Comparison of ENCODE assay signal across 8 mouse cellular contexts in genomic region chr7:132317036-132317541, GRCm38 (mm10). TPM values are rescaled to one million over a fixed set of nuclear protein-coding genes. Genes with fewer than 3 reads are reported as not detected.
DNase-seq lines count a peak whose midpoint lies in the region; ATAC-seq and TF ChIP-seq lines count a peak whose summit lies in the region.

Gene Chst15, minus strand, starts transcription at chr7:132317228.

- peak within 1 kb of the TSS; percentile 91 for H3K27ac ChIP-seq in embryonic facial prominence, embryonic 13.5 days
- H3K27ac ChIP-seq in heart, embryonic 16.5 days (ENCODE audit: low read length): peak within 1 kb of the TSS; percentile 68
- H3K27ac ChIP-seq in liver, embryonic 14.5 days: no peak within 1 kb of the TSS
- peak within 1 kb of the TSS; percentile 97 for H3K27ac ChIP-seq in stomach, postnatal 0 days (replicated peaks)

- peak; percentile 75 for ATAC-seq in embryonic facial prominence, embryonic 13.5 days (ENCODE audit: insufficient number of reproducible peaks, insufficient read depth, low FRiP score, low TSS enrichment, low read depth)
- ATAC-seq in heart, embryonic 16.5 days (replicated peaks; ENCODE audit: extremely low read depth, insufficient read depth, low FRiP score): peak; percentile 26
- ATAC-seq in liver, embryonic 14.5 days (ENCODE audit: insufficient read depth): peak; percentile 49; the same call in 1 of the 2 replicates
- peak; percentile 61 for ATAC-seq in stomach, postnatal 0 days (ENCODE audit: low FRiP score, low TSS enrichment)

- H3K36me3 ChIP-seq in embryonic facial prominence, embryonic 13.5 days: no peaks in the 10 kb centered on the region
- H3K36me3 ChIP-seq in heart, embryonic 16.5 days (ENCODE audit: control insufficient read depth, insufficient read depth): no peaks in the 10 kb centered on the region
- no peaks in the 10 kb centered on the region for H3K36me3 ChIP-seq in liver, embryonic 14.5 days (replicated peaks; ENCODE audit: control insufficient read depth, insufficient read depth, low read depth)
- no peaks in the 10 kb centered on the region for H3K36me3 ChIP-seq in stomach, postnatal 0 days (ENCODE audit: control insufficient read depth, insufficient read depth, low read length)

- under 1% methylated on average over 34 of the region's 34 CpGs for WGBS in embryonic facial prominence, embryonic 13.5 days
- 1% methylated on average over 34 of the region's 34 CpGs for WGBS in heart, embryonic 16.5 days
- WGBS in liver, embryonic 14.5 days (ENCODE audit: insufficient replicate concordance): 0% methylated on average over 34 of the region's 34 CpGs
- 0% methylated on average over 34 of the region's 34 CpGs for WGBS in stomach, postnatal 0 days

- peaks cover 51% of the 10 kb centered on the region for H3K4me1 ChIP-seq in embryonic facial prominence, embryonic 13.5 days
- peaks cover 9% of the 10 kb centered on the region for H3K4me1 ChIP-seq in heart, embryonic 16.5 days (ENCODE audit: control insufficient read depth, insufficient read depth, low read length)
- no peaks in the 10 kb centered on the region for H3K4me1 ChIP-seq in liver, embryonic 14.5 days (replicated peaks; ENCODE audit: control insufficient read depth in 2 of 2, insufficient read depth in 2 of 2, low read length in 1 of 2)
- H3K4me1 ChIP-seq in stomach, postnatal 0 days (replicated peaks; ENCODE audit: control insufficient read depth, insufficient read depth): peaks cover 3% of the 10 kb centered on the region; the same call in 1 of the 2 replicates

- peak within 1 kb of the TSS; percentile 68 for H3K4me3 ChIP-seq in embryonic facial prominence, embryonic 13.5 days
- H3K4me3 ChIP-seq in heart, embryonic 16.5 days (ENCODE audit: low read length): peak within 1 kb of the TSS; percentile 76
- H3K4me3 ChIP-seq in liver, embryonic 14.5 days (ENCODE audit: insufficient read depth in 1 of 2, low read depth in 2 of 2, low read length in 2 of 2): peak within 1 kb of the TSS; percentile 51 to 65
- H3K4me3 ChIP-seq in stomach, postnatal 0 days (ENCODE audit: low read depth, low read length): peak within 1 kb of the TSS; percentile 90

- peak within 1 kb of the TSS; percentile 93 for H3K4me2 ChIP-seq in embryonic facial prominence, embryonic 13.5 days
- H3K4me2 ChIP-seq in heart, embryonic 16.5 days (ENCODE audit: low read depth, low read length): peak within 1 kb of the TSS; percentile 99
- peak within 1 kb of the TSS; percentile 84 for H3K4me2 ChIP-seq in liver, embryonic 14.5 days (ENCODE audit: low read depth)
- H3K4me2 ChIP-seq in stomach, postnatal 0 days (replicated peaks; ENCODE audit: low read depth): peak within 1 kb of the TSS; percentile 91

- no peaks in the 10 kb centered on the region; the same call in none of the 2 replicates for H3K27me3 ChIP-seq in embryonic facial prominence, embryonic 13.5 days
- H3K27me3 ChIP-seq in heart, embryonic 16.5 days (ENCODE audit: control insufficient read depth, insufficient read depth, low read length): no peaks in the 10 kb centered on the region
- peaks cover 14% of the 10 kb centered on the region for H3K27me3 ChIP-seq in liver, embryonic 14.5 days (ENCODE audit: control insufficient read depth, insufficient read depth, low read length)
- H3K27me3 ChIP-seq in stomach, postnatal 0 days (ENCODE audit: control insufficient read depth, insufficient read depth, low read length): no peaks in the 10 kb centered on the region

- peak; percentile 87 for DNase-seq in A20 (ENCODE audit: low read depth, low spot score)
- peak; percentile 58 for DNase-seq in adrenal gland, adult 8-10 months
- DNase-seq in kidney, postnatal 25 days: peak; percentile 79 to 92
- no peak for DNase-seq in liver, embryonic 14.5 days (ENCODE audit: low read depth in 3 of 3, low spot score in 3 of 3)
- peak; percentile 58 to 82 for DNase-seq in natural killer cell, adult 2 months (ENCODE audit: low spot score in 2 of 2)
- DNase-seq in stomach, postnatal 0 days (ENCODE audit: low spot score): peak; percentile 73

- no peak for TF ChIP-seq EP300 in liver, embryonic 14.5 days (IDR thresholded peaks at IDR 0.05; ENCODE audit: low read depth)
- TF ChIP-seq EP300 in stomach, postnatal 0 days (optimal IDR thresholded peaks at IDR 0.05): no peak

- no peak for TF ChIP-seq CTCF in liver, embryonic 14.5 days (IDR thresholded peaks at IDR 0.05; ENCODE audit: low read depth)
- TF ChIP-seq CTCF in stomach, postnatal 0 days (IDR thresholded peaks at IDR 0.05; ENCODE audit: low read depth): peak; percentile 47

- H3K9ac ChIP-seq in embryonic facial prominence, embryonic 13.5 days: peak within 1 kb of the TSS; percentile 85
- H3K9ac ChIP-seq in heart, embryonic 16.5 days (ENCODE audit: low read length): peak within 1 kb of the TSS; percentile 81
- peak within 1 kb of the TSS; percentile 42 for H3K9ac ChIP-seq in liver, embryonic 14.5 days (replicated peaks)
- H3K9ac ChIP-seq in stomach, postnatal 0 days (ENCODE audit: low read length): peak within 1 kb of the TSS; percentile 86

- H3K9me3 ChIP-seq in embryonic facial prominence, embryonic 13.5 days: no peaks in the 10 kb centered on the region
- H3K9me3 ChIP-seq in heart, embryonic 16.5 days (replicated peaks; ENCODE audit: control insufficient read depth, low read length): no peaks in the 10 kb centered on the region
- no peaks in the 10 kb centered on the region for H3K9me3 ChIP-seq in liver, embryonic 14.5 days (ENCODE audit: control insufficient read depth, low read length)
- no peaks in the 10 kb centered on the region for H3K9me3 ChIP-seq in stomach, postnatal 0 days (ENCODE audit: control insufficient read depth, low read length)

RNA-seq across cellular contexts. Expression of gene Chst15, which starts in this region (rescaled TPM):
- 10 to 100 TPM; 43.2 to 63.6 (median 51.2) TPM for total RNA-seq in adrenal gland, adult 8-10 months (2022)
- 30.2 and 30.4 TPM in 2 replicates for polyA plus RNA-seq in embryonic facial prominence, embryonic 13.5 days (2015; fragmentation: Nextera tagmentation; extraction: Ambion mirVana)
- 6.2 and 7.2 TPM in 2 replicates for polyA plus RNA-seq in heart, embryonic 16.5 days (2015; fragmentation: Nextera tagmentation; extraction: Ambion mirVana)
- polyA plus RNA-seq in liver, embryonic 14.5 days (2012; rRNA removed): 2.1 and 2.4 TPM in 2 replicates
- 2.6 and 2.7 TPM in 2 replicates for polyA plus RNA-seq in liver, embryonic 14.5 days (2014; fragmentation: Nextera tagmentation; extraction: Ambion mirVana)
- 11.5 and 12.1 TPM in 2 replicates for polyA plus RNA-seq in stomach, postnatal 0 days (2015; fragmentation: Nextera tagmentation; extraction: Ambion mirVana)

Comparison
In these comparisons a context has a peak if more than half of its experiments do, and no peak if none do; other contexts are left out.
1. DNase-seq: peak in A20 (single experiment), adrenal gland, adult 8-10 months (single experiment), kidney, postnatal 25 days (2 of 2), natural killer cell, adult 2 months (2 of 2) and stomach, postnatal 0 days (single experiment); none in liver, embryonic 14.5 days (0 of 3).
2. Peak in every context shown above with its lines, with median percentiles within 50 percentile points of each other: ATAC-seq, H3K4me2 ChIP-seq, H3K4me3 ChIP-seq and H3K9ac ChIP-seq.